Mouse (Mus musculus) small intestine, adult 2 months (tissue): Measurements from ENCODE around the gene Cox5b.

Experiments
- CTCF ChIP-seq: fragments of 200-500 bp; IDR thresholded peaks from 2 replicates; pipeline ENCODE4 v1.5.1; 2012; ENCODE audit warnings: low read depth, mild to moderate bottlenecking, control low read depth, inconsistent platforms, low read length, moderate library complexity, mixed read lengths; ENCODE audit not compliant: insufficient replicate concordance, insufficient read length; ENCODE audit errors: extremely low read depth
- POLR2A ChIP-seq: fragments of 200-500 bp; IDR thresholded peaks from 2 replicates; pipeline ENCODE4 v1.6.1; 2012; ENCODE audit warnings: low read depth, mild to moderate bottlenecking, control low read depth, inconsistent platforms, low read length, moderate library complexity

GRCm38 (mm10) chr1:36655039-36655438 lies 36.2 kb upstream of the Cox5b start:
- no peak for TF ChIP-seq POLR2A
- no peak for TF ChIP-seq CTCF
